Mouse (Mus musculus): ENCODE results near the gene Gpx3.
A peak's percentile ranks its signal among the peaks of the same experiment; 100 is the strongest.
"Not testable (repeated sequence)": the region's sequence is repeated elsewhere in the genome, so short reads cannot be mapped to it uniquely, and the experiment has no call there.

Gpx3 gene

GRCm38 (mm10) chr11:54881051-54881474 is 21.2 kb upstream of the Gpx3 start:
- DNase-seq (ENCODE audit: low read depth): peak; percentile 75

DNA sequence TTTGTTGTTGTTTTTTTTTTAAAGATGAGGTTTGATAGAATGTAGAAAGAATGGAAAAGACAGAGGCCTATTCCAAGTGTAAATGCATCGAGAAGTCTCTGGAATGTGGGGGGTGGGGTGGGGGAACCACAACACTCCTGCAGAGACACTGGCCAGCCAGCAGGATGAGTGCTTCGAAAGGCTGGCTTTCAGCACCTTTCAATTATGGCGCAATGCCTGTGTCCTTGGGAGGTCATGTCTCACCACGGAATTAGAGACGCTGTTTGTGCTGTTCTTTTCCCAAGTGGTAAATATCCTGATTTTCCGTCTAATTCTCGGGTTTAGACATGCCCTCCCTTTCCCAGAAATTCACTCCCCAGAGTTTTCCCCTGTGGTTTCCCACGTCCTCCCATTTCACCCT is 19.6 kb upstream of the Gpx3 start:
- DNase-seq (ENCODE audit: low read depth): peak; percentile 98

GRCm38 (mm10) chr11:54884197-54884828 is 17.9 kb upstream of the Gpx3 start:
- DNase-seq (ENCODE audit: low read depth): no peak

DNA sequence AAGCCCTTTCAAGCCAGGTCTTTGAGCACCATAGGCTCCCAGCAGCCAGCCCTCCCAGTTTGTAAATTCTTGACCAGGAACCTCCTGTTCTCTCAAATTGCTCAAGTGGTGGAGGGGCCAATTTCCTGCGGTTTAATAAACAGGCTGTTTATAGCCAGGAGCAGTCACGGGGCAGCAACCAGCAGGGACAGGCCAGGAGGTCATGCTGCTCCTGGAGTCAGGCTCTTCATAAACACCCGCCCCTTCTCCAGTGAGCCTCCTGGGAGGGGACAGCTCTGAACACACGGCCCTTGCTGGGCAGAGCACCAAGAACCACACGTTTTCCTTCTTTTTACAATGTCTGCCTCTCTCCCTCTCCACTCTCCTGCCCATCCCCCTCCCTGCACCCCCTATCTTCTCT is 17.3 kb upstream of the Gpx3 start:
- peak; percentile 87 for DNase-seq (ENCODE audit: low read depth)

DNA sequence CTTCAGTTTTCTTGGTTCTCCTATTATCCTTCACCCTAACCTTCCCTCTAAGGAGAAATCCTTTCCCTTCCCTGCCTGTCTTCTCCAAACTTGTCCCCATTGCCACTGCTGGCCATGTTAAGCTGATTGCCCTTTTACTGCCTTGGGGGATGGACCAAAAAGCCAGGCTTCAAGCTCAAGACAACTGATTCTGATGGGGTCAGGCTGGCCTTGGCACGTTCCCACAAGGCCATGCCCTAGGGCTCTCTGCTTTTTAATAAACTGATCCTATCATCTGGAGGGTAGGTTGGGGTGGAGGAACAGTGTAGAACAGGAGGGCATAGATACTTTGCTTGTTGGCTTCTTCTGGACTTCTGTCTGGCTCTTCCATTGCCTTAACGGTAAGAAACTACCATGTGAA is 16.8 kb upstream of the Gpx3 start:
- DNase-seq (ENCODE audit: low read depth): no peak

DNA sequence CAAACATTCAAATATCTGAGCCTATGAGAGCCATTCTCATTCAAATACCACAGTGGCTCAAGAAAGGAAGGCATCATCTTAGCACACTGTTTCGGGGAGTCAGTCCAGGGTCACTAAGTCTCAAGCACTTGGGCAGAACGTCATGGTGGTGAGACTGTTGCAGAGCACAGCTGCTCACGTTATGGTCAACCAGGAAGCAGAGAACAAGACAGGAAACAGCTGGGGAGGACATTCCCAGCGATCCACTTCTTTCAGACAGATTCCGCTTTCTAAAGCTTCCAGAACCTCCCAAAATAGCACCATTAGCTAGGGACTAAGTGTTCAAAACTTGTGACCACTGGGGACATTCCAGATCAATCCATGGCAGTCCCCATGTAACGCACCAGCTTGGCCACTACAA is 14.3 kb upstream of the Gpx3 start:
- DNase-seq (ENCODE audit: low read depth): no peak

GRCm38 (mm10) chr11:54891341-54891740 is 10.9 kb upstream of the Gpx3 start:
- DNase-seq (ENCODE audit: low read depth): no peak

DNA sequence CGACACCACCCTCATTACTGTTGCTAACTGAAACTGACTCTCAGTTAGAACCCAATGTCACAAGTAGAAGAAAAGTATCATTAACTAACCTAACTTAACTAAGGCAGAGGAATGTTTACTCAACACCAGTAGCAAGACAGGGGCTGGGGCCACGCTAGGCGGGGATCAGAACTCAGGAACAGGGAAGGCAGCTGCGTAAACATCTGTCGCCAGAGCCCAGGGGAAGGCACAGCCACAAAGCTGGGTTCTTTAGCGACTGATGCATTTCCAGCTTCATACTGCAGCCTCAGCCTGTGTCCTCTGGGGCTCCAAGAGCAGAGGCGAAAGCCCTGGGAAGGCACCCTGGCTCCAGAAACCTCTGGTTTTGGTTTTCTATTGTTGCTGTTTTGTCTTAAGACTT is 10.2 kb upstream of the Gpx3 start:
- DNase-seq (ENCODE audit: low read depth): no peak

DNA sequence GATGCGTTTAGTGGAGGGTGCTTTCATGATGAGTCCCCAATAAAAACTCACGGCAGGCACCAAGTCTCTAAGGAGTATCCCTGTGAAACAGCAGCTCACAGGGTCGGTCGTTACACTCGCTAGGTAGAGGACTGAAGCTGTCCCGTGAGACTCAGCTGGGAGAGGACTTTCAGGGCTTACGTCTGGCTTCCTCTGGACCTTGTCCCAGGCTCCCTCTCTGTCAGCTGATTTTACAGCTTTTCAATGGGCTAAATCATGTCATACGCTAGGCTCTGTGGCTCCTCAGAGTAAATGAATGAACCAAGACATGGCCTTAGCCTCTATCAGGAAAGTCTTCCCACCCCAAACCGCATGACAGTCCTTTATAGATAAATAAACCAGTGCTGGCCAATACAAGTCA is 7.7 kb upstream of the Gpx3 start:
- DNase-seq (ENCODE audit: low read depth): no peak

GRCm38 (mm10) chr11:54896646-54897045 is 5.6 kb upstream of the Gpx3 start:
- DNase-seq (ENCODE audit: low read depth): not testable (repeated sequence)

DNA sequence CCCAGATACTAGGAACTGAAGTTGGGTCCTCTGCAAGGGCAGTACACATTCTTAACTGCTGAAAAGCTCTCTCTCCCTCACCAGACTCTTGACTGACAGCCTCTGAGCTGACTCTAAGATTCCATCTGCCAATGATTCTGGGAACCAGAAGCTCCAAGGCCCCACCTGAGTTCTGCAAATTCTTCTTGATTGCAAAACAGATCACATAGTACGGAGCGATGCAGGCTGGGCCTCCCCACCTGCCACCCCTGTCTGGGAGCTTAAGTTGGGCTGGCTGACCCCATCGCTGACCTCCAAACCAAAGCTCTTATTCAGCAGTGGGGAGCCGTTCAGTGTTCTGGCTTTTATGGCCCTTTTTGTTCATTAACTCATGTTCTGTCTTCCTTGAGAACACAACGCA is 4.8 kb upstream of the Gpx3 start:
- DNase-seq (ENCODE audit: low read depth): peak; percentile 81

DNA sequence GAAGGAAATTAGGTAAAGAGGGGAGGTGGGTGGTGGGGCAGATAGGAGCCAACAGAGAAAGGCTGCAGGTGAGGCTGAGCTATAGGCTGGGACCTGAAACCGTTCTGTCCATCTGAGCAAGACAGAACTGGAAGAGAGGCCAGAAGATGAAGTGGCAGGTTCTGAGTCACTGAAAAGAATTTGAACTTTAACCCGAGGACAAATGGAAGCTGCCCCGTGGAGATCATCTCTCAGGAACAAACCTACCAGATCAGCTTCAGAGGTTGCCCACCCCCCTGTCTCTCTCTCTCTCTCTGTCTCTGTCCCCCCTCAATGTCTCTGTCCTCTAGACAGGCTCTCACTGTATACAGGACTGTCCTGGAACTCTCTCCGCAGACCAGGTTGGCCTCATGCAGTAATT is 2.6 kb upstream of the Gpx3 start:
- no peak for DNase-seq (ENCODE audit: low read depth)

- DNase-seq (ENCODE audit: low read depth): no peak
Observed at GRCm38 (mm10) chr11:54903339-54903738, 1.1 kb downstream of the Gpx3 start.

- no peak for DNase-seq (ENCODE audit: low read depth)
Observed at GRCm38 (mm10) chr11:54903940-54904706, 1.9 kb downstream of the Gpx3 start.

GRCm38 (mm10) chr11:54905086-54905485 is 2.8 kb downstream of the Gpx3 start:
- DNase-seq (ENCODE audit: low read depth): no peak

- DNase-seq (ENCODE audit: low read depth): no peak
Observed at GRCm38 (mm10) chr11:54905931-54906330, 3.7 kb downstream of the Gpx3 start.

GRCm38 (mm10) chr11:54906466-54906865 is 4.2 kb downstream of the Gpx3 start:
- DNase-seq (ENCODE audit: low read depth): no peak

- no peak for DNase-seq (ENCODE audit: low read depth)
Observed at GRCm38 (mm10) chr11:54907259-54907658, 5.0 kb downstream of the Gpx3 start.

DNA sequence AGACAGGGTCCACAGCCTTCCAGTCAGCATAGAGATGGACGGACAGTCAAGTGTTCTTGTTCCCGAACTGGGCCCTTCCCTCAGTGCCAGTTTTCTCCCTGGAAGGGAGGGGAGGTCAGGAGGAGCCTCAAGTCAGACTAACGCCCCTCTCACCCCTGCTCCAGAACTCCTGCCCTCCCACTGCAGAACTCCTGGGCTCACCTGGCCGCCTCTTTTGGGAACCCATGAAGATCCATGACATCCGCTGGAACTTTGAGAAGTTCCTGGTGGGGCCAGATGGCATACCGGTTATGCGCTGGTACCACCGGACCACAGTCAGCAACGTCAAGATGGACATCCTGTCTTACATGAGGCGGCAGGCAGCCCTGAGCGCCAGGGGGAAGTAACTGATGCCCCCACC is 7.0 kb downstream of the Gpx3 start:
- DNase-seq (ENCODE audit: low read depth): no peak

- no peak for DNase-seq (ENCODE audit: low read depth)
Observed at GRCm38 (mm10) chr11:54910081-54910665, 7.9 kb downstream of the Gpx3 start.

GRCm38 (mm10) chr11:54911201-54911600 is 8.9 kb downstream of the Gpx3 start:
- no peak for DNase-seq (ENCODE audit: low read depth)

DNA sequence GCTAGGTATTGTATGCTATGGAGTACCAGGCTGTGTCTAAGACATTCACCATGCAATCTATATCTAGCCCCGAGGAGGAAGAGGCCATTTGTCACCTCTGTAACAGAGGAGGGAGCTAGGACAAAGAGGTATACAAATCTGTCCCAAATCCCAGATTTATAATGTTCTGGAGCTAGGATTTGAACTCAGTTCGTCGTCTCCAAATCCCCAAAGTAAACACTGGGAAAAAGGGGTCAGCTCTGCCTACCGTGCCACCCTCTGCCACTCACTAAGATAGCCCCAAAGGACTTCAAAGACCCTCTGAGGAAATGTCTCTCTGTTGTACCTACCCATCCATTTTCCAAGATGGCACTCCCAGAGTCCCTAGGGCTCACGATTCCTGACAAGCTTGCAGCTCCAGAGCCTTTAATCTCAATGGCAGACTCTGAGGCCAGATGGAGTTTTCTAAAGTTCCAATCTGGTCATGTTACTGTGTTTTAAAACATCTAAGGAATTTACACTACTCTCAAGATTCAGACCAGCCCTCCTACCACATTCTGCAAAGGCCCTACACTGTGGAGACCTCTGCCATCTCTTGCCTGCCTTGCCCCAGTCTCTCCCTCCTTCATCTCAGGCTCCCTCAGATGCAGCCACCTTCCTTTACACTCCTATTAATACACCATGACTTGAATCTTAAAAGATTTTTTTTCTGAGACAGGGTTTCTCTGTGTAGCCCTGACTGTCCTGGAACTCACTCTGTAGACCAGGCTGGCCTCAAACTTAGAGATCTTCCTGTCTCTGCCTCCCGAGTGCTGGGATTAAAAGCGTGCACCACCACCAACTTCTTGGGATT is 9.6 kb downstream of the Gpx3 start:
- DNase-seq (ENCODE audit: low read depth): no peak
